Mouse (Mus musculus) granulocyte monocyte progenitor cell, adult 5-6 weeks (primary cell): ENCODE measurements around the gene Cds1. TPM values are rescaled to one million over a fixed set of nuclear protein-coding genes. Genes with fewer than 3 reads are reported as not detected.
"Not testable (repeated sequence)": the region's sequence is repeated elsewhere in the genome, so short reads cannot be mapped to it uniquely, and the experiment has no call there.

Experiments used
- ATAC-seq: replicated peaks from 2 replicates; pipeline ENCODE4 v1.8.0; 2016; ENCODE audit warnings: mild to moderate bottlenecking, moderate TSS enrichment, inconsistent platforms; ENCODE audit not compliant: poor library complexity, severe bottlenecking
- total RNA-seq, 2 experiments: library from RNA; stranded (forward) in 1 of 2; stranded (reverse) in 1 of 2; fragments of 200-712, 200-1000 nt in 1 of 2; fragments of >200 nt in 1 of 2; fragmentation: Nextera tagmentation in 1 of 2; gene quantifications; 2 replicates each; pipeline ENCODE4 v1.2.3; 2014 to 2017

The Cds1 gene
- total RNA-seq, 2 experiments from 2014 or later = 5.8 to 7.9 TPM

- no peak for ATAC-seq
Measured at GRCm38 (mm10) chr5:101825111-101825911, 60.4 kb downstream of the Cds1 start.

GRCm38 (mm10) chr5:101826531-101826970 lies 61.6 kb downstream of the Cds1 start:
- ATAC-seq = peak; percentile 87

- ATAC-seq = no peak
Measured at GRCm38 (mm10) chr5:101827477-101827876, 62.5 kb downstream of the Cds1 start.

- ATAC-seq = no peak
Measured at GRCm38 (mm10) chr5:101828932-101829331, 64.0 kb downstream of the Cds1 start.

GRCm38 (mm10) chr5:101830180-101830579 lies 65.2 kb downstream of the Cds1 start:
- no peak for ATAC-seq

GRCm38 (mm10) chr5:101832042-101832441 lies 67.1 kb downstream of the Cds1 start:
- no peak for ATAC-seq

GRCm38 (mm10) chr5:101832991-101833390 lies 68.1 kb downstream of the Cds1 start:
- no peak for ATAC-seq

- peak; percentile 46; the same call in 1 of the 2 replicates for ATAC-seq
Measured at GRCm38 (mm10) chr5:101833875-101834274, 68.9 kb downstream of the Cds1 start.

GRCm38 (mm10) chr5:101836221-101836620 lies 71.3 kb downstream of the Cds1 start:
- no peak for ATAC-seq

GRCm38 (mm10) chr5:101837605-101838004 lies 72.7 kb downstream of the Cds1 start:
- ATAC-seq = not testable (repeated sequence)

GRCm38 (mm10) chr5:101840476-101840875 lies 75.5 kb downstream of the Cds1 start:
- ATAC-seq = no peak

- no peak for ATAC-seq
Measured at GRCm38 (mm10) chr5:101845011-101845410, 80.1 kb downstream of the Cds1 start.

GRCm38 (mm10) chr5:101845930-101846329 lies 81.0 kb downstream of the Cds1 start:
- no peak for ATAC-seq

- ATAC-seq = no peak
Measured at GRCm38 (mm10) chr5:101847323-101847722, 82.4 kb downstream of the Cds1 start.

- no peak for ATAC-seq
Measured at GRCm38 (mm10) chr5:101847762-101848161, 82.8 kb downstream of the Cds1 start.

GRCm38 (mm10) chr5:101851133-101851532 lies 86.2 kb downstream of the Cds1 start:
- ATAC-seq = no peak

GRCm38 (mm10) chr5:101852116-101852680 lies 87.3 kb downstream of the Cds1 start:
- no peak for ATAC-seq

- no peak for ATAC-seq
Measured at GRCm38 (mm10) chr5:101854100-101854499, 89.2 kb downstream of the Cds1 start.

- ATAC-seq = peak; percentile 68
Measured at GRCm38 (mm10) chr5:101854667-101855066, 89.7 kb downstream of the Cds1 start.

- ATAC-seq = no peak
Measured at GRCm38 (mm10) chr5:101855475-101855874, 90.5 kb downstream of the Cds1 start.

GRCm38 (mm10) chr5:101858891-101859436 lies 94.0 kb downstream of the Cds1 start:
- ATAC-seq = no peak
